Mouse (Mus musculus): ENCODE results near the gene Rspry1.

Gene Rspry1

GRCm38 (mm10) chr8:94684287-94684686 is 82.5 kb downstream of the Rspry1 start:
- no peak for DNase-seq (ENCODE audit: low read depth, low spot score)

DNA sequence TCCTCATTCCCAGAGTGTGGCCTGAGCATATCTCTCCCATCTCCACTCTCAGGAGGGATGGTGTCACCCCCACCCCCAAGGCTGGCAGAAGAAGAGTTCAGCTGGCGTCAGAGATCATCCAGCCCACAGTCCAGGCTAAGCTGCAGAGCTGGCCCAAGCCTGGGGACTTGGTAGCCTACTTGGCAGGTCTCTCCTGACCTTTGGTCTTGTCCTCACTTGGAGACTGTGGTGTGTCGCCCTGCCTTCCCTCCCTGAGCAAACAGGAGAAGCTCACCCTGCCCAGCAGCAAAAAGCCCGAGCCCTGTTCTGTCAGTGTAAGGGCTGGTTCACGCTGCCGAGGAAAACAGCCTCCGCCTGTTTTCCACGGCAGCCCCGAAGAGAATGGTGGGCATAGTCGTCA is 84.2 kb downstream of the Rspry1 start:
- DNase-seq (ENCODE audit: low read depth, low spot score), result no peak

DNA sequence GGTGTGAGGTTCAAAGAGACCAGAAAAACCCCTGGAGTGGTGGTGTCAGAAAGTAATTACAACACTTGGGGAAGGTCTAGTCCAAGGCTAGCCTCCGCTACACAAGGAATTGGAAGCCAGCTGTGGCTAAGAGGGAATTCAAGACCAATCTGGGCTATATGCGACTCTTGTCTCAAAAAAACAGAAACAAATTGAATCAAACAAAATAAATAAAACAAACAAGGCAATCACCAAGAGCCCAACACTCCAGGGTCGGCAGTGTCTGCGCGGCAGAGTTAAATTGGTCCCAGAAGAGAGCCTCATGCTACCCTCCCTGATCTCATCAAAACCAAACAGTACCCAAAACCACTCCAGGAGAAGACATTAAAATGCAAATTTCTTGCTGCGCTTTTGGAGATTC is 93.0 kb downstream of the Rspry1 start:
- DNase-seq (ENCODE audit: low read depth, low spot score), result no peak

DNA sequence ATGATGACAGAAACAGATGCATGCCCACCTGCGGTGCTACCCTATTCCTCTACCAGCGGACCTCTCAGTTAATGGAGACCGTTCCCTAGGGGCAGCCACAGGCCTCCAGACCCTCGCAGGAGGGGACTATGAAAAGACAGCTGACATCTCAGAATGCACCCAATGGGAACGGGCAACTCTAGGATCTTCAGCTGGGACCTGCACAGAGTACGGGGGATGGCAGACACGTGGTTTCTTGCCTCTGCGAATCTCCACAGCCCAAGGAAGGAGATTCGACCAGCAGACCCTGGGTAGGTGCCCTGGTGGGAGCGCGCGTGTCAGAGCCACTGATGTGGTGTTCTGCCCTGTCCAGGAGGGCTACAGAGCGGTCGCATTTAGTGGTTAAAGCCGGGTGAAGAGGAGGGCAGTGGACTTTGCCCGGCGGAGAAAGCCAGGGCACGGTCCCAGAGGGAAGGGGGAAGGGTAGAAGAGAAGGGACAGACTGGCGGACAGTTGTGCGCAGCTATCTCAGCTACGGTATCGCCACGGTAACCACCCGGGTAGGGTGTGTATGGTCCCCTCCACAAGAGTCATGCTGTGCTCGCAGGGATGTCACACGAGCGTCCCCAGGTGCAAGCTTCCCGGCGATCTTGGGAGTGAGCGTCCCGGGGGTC is 93.7 kb downstream of the Rspry1 start:
- no peak for DNase-seq (ENCODE audit: low read depth, low spot score)

DNA sequence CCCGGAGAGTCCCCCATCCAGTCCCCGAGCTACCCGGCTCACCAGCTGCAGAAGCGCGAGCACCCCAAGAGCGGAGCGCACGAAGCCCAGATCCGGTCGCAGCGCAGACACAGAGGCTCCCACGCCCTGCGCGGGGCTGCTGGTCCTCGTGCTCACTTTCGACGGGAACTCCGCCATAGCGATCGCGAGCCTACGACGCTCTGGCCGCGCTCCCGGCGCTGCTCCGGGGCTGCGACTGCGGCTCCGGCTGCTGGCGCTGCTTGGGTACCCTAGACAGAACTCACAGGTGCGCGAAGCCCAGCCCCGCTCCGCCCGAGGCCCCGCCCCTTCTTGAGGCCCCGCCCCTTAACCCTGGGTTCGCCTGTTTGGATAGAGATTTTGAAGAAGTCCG is 94.3 kb downstream of the Rspry1 start, which contains the start of gene Pllp:
Pllp (minus strand) TSS at position 285 of the 391 bp plus-strand sequence.
- DNase-seq (ENCODE audit: low read depth, low spot score), result peak; percentile 41

GRCm38 (mm10) chr8:94696566-94696965 is 94.8 kb downstream of the Rspry1 start:
- no peak for DNase-seq (ENCODE audit: low read depth, low spot score)

- DNase-seq (ENCODE audit: low read depth, low spot score), result no peak
Observed at GRCm38 (mm10) chr8:94697956-94698355, 96.2 kb downstream of the Rspry1 start.

DNA sequence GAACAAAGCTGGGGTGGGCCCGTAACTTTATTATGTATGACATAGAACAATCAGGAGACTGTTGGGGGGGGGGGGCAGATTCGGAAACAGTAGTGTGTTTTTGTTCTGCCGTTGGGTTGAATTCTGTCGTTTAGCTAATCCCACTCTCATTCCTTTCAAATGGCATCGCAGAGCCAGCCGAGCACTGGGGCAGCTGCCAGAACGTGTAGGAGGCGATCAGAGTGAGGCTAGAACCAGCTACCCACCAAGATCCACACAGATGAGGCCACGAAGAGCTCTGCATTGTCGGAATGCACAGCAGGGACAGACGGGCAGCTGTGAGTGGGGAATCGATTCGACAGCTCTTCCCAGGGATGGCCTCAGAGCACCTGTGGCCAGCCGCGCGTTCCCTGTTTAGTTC is 97.6 kb downstream of the Rspry1 start:
- DNase-seq (ENCODE audit: low read depth, low spot score), result no peak

- no peak for DNase-seq (ENCODE audit: low read depth, low spot score)
Observed at GRCm38 (mm10) chr8:94700421-94700935, 98.7 kb downstream of the Rspry1 start.

DNA sequence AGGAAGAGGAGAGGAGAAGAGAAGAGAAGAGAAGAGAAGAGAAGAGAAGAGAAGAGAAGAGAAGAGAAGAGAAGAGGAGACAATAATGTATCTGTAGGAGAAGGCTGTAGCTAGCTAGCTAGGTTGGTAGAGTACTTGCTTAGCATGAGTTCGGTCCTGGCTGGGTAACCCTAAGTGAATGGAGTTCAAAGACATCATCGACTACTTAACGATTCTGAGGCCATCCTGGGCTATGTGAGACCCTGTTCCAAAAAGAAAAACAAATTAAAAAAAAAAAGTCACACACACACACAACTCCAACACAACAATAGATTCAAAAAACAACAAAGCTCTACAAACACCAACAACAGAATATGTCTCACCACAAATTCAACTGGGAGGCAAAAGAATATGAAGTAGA is 100.4 kb downstream of the Rspry1 start:
- peak; percentile 16 for DNase-seq (ENCODE audit: low read depth, low spot score)

DNA sequence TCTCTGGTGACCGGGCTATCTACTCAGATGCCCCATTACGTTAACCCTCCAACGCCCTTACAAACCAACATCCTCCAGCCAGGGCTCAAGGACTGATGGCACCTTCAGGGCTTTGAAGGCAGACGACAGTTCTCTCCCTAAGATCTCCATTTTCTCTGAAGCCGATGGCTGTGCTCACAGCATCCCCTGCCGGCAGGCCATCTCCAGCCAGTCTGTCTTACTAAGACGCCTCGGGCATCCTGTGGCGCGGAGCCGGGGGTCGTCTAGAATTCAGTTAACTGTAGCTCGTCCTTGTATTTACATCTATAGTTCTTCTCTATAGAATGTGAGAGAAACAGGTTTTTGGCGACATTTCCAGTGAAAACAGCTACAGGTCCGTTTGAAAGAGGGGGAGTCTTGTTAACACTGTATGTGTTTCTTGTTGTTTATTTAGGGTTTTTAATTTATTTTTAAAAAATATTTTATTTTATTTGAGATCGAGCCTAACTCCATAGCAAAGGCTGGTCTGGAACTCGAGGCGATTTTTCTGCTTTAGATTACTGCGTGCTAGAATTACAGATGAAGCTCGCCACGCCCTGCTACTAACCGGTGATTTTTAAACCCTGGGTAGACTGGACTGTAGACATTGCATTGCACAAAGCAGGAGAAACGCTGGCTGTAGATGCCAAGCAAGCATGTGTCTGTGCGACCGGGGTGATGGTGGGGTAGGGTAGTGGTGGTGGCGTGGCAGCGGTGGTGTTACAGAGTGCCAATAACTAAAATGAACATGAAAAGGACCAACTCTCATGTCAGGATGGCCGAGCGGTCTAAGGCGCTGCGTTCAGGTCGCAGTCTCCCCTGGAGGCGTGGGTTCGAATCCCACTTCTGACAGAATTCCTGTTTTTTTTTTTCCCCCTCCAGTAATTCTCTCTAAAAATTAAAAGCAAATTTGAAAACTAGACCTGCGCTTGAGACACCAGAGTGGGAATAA is 101.4 kb downstream of the Rspry1 start:
- peak; percentile 86 for DNase-seq (ENCODE audit: low read depth, low spot score)

- DNase-seq (ENCODE audit: low read depth, low spot score), result peak; percentile 96
Observed at GRCm38 (mm10) chr8:94703972-94704668, 102.4 kb downstream of the Rspry1 start.

DNA sequence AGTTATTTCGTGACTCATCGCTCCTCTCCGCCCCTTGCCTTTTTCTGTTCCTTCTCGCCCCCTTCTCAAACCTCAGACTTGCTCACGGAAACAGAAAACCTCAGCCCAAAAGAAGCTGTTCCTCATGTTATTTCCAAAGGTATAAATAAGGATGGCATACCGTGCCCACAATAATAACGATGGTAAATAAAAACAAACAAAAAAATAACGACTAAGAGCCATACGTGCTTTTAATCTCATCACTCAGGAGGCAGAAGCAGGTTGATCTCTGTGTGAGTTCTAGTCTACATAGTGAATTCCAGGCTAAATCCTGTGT is 102.9 kb downstream of the Rspry1 start:
- no peak for DNase-seq (ENCODE audit: low read depth, low spot score)

DNA sequence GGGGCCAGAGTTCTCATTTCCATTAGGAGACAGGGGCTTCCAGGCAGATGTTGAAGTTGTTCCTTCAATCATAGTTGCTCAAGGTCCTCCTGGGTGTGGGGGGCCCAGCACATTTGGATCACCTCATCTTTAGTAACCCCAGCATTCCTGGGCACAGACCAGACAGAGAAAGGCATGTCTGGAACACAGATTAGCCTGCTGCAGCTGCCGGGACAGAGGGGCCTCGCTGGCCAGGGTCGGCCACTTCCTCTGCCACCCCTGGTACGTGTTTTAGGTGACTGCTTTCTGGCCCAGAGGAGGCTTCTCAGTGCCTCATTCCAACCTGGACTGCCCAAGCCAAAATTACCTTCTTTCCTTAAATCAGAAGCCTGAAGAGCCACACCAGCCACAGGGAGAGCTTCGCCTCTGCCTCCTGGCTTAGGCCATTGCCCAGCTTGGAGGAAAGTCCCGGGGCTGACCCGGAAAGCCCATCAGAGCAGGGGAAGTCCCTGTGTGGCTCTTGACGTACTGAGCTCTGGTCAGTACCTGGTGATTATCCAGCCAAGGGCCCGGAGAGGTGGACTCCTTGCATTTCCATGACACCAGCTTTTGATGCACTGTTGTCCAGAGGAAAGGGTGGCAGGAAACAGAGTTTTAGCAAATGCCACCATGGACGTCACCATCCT is 104.0 kb downstream of the Rspry1 start:
- no peak for DNase-seq (ENCODE audit: low read depth, low spot score)

DNA sequence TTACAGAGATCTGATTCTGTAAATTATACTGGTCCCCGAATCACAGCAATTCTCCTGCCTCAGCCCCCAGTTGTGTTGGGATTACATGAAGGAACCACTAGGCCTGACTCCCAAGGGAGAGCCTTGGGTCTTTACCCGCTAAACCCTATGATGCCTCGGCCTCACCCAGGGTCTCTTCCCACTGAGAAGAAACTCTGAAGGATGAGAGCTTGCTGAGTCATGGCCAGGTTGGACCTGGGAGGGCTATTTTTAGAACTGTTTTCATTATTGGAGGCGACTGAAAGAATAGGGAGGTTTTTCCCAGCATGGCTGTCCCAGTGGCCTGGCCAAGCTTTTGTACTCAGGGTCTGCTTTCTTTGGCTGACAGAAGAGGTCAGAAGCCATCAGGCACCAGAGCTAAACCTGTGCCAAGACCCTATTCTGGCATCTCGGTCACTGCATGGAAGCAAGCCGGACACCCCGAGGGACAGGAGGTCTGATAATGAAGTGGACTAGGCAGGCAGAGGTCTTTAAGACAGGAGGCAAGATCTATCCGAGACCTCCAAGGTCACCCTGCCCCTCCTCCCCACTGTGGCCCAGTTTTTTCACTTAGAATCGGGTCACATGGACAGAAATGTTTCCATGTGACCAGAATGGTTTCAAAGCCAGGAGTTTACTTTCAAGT is 105.1 kb downstream of the Rspry1 start:
- no peak for DNase-seq (ENCODE audit: low read depth, low spot score)

Data from CD4-positive helper T cell, adult 2 months (primary cell).